Mouse (Mus musculus) cortical plate, adult 2 months (tissue): Measurements from ENCODE around the gene Mfsd5. TPM values are rescaled to one million over a fixed set of nuclear protein-coding genes. Genes with fewer than 3 reads are reported as not detected.

ENCODE experiments used
- H3K27ac ChIP-seq: fragments of 200-500 bp; 2 replicates; pipeline ENCODE4 v1.5.1; 2012; ENCODE audit warnings: low read length, control low read depth, inconsistent platforms; ENCODE audit not compliant: insufficient read depth
- H3K4me1 ChIP-seq: fragments of 200-500 bp; 2 replicates; pipeline ENCODE4 v1.6.1; 2011; ENCODE audit warnings: low read length; ENCODE audit not compliant: control insufficient read depth, insufficient read depth
- H3K4me3 ChIP-seq: fragments of 200-500 bp; 2 replicates; pipeline ENCODE4 v1.5.1; 2011; ENCODE audit warnings: mild to moderate bottlenecking, low read length, control low read depth; ENCODE audit not compliant: insufficient read depth
- CTCF ChIP-seq: fragments of 200-500 bp; IDR thresholded peaks from 2 replicates; pipeline ENCODE4 v1.5.1; 2011; ENCODE audit warnings: mild to moderate bottlenecking, control low read depth, low read length; ENCODE audit not compliant: insufficient read depth; ENCODE audit errors: extremely low read depth
- POLR2A ChIP-seq: fragments of 200-500 bp; IDR thresholded peaks from 2 replicates; pipeline ENCODE4 v1.6.1; 2011; ENCODE audit warnings: mild to moderate bottlenecking, low read length, control low read depth; ENCODE audit not compliant: insufficient read depth; ENCODE audit errors: extremely low read depth
- polyA plus RNA-seq: library from polyadenylated mRNA; depleted of rRNA; stranded (reverse); fragments of >200 nt; gene quantifications from 2 replicates; pipeline ENCODE4 v1.2.3, GENCODE M21; 2012

Gene Mfsd5
- polyA plus RNA-seq, 1 experiment = 55.5 TPM

DNA sequence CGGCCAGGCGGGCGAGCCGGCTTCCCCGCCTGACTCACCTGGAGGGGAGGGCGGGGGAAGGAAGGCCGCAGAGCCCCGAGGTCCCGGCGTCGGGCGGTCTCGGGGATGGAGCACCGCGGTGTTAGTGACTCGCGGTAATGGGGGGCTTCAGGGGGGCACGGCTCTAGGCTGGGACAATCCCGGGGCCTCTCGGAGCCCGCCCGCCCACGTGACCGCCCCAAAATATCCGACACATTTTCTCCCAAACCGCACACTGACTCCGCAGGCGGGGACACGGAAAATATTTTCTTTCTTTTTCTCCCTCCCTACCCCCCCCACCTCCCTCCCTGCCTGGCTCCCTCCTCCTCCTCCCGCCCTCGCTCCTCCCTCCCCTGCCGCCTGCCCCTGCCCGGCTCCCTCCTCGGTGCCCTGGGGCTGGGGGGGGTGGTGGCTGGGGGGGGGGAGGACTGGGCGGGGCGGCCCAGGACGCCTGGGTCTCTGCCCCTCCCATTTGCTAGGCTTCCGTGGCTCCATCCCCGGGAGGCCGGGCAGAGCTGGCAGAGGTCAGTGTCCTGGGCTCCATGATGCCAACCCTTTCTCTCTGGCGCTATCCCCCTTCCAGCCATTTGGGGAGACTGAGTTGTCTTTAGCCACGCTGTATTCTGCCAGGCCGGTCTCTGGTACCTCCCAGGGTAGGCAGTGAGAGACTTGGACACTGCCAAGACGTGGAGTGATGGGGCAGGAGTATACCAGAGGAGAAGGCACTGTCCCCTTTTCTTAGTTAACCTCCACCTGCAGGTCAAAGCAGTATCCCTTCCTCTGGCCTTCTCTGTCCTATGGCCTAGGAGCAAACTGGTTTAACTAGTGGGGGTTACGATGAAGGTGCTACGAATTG is 21.8 kb upstream of the Mfsd5 start, which contains the start of gene Rarg:
Gene Rarg (minus strand): TSS at position 316 of the 874 bp plus-strand sequence.
- Histone ChIP-seq H3K27ac (peak within 1 kb of the TSS; percentile 75), H3K4me3 (peak within 1 kb of the TSS; percentile 65), H3K4me1 (peaks cover 6% of the 10 kb centered on the region)
- TF ChIP-seq POLR2A (no peak), CTCF (no peak)

DNA sequence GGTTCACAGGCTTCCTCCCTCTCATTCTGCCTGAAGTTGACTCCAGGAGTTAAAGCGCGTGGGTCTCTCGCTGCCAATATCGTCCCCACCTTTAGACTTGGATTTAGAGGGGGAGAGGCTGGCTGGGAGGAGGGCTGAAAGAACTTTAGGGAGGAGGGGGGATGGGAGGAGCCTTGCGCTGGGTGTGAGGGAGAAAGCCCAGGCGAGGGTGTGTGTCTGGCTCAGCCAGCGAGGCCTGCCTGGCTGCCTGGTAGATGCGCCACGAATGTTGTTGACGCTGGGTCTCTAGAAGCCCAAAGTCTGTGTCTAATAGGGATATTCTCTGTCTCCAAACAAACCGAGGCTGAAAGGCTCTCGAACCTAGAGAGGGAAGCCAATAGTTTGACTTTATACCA is 21.2 kb upstream of the Mfsd5 start:
- no peak overlapping the region for H3K27ac ChIP-seq
- H3K4me1 ChIP-seq = peaks cover 6% of the 10 kb centered on the region
- peak overlapping the region; percentile 65; the same call in 1 of the 2 replicates for H3K4me3 ChIP-seq
- no peak; the same call in 1 of the 2 replicates for TF ChIP-seq POLR2A
- TF ChIP-seq CTCF = no peak

DNA sequence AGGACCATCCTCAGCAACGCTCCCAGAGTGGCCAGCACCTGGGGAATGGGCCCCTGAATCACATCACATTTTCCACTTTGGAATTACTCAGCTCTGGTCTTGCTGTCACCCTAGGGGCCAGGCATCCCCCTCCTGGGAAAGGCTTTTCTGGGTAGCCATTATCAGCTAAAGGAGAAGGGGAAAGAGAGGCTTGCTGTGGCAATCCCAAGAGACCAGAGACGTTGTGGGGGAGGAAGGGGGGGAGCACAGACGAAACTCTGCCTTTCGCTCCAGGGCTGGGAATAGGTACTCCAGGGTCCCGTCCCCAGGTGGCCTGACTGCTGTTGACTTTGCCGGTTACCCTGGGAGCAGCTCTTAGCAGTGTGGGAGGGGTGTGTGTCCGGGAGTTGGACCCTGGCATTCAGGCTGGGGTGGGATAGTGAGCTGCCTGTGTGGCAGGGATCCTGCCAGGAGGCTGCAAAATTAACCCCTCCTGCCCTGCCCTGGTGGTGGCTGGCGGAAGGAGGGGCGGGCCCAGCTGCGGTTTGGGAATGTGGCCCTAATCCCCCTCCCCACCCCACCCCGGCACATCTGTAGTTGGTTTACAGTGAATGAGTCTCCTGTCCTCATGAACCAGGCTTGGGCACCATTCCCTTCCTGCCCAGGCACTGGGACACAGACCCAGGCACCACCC is 20.5 kb upstream of the Mfsd5 start:
- H3K27ac ChIP-seq = no peak overlapping the region
- TF ChIP-seq CTCF (no peak), POLR2A (no peak)
- no peak overlapping the region for H3K4me3 ChIP-seq
- peaks cover 6% of the 10 kb centered on the region for H3K4me1 ChIP-seq

- Histone ChIP-seq H3K4me1 (peaks cover 4% of the 10 kb centered on the region), H3K27ac (no peak overlapping the region), H3K4me3 (no peak overlapping the region)
- TF ChIP-seq POLR2A = no peak
- no peak for TF ChIP-seq CTCF
Measured at GRCm38 (mm10) chr15:102262582-102262981, 16.7 kb upstream of the Mfsd5 start.

- Histone ChIP-seq H3K27ac (no peak overlapping the region), H3K4me3 (no peak overlapping the region), H3K4me1 (peaks cover 3% of the 10 kb centered on the region; the same call in 1 of the 2 replicates)
- TF ChIP-seq CTCF = no peak
- TF ChIP-seq POLR2A = no peak
Measured at GRCm38 (mm10) chr15:102263037-102263436, 16.2 kb upstream of the Mfsd5 start.

DNA sequence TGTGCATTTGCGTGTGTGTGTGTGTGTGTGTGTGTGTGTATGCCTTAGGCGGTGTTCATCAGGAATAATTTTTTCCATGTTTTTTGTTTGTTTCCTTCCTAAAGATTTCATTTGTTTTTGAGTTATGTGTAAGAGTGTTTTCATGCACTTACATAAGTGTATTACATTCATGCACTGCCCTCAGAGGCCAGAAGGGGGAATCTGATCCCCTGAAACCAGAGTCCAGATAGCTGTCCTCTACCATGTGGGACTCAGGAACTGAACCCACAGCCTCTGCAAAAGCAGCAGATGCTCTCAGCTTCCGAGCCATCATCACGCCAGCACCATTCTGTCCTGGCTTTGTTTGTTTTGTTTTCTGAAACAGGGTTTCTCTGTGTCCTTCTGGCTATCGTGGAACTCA is 13.7 kb upstream of the Mfsd5 start:
- no peaks in the 10 kb centered on the region for H3K4me1 ChIP-seq
- H3K27ac ChIP-seq = no peak overlapping the region
- TF ChIP-seq CTCF (no peak), POLR2A (no peak)
- H3K4me3 ChIP-seq = no peak overlapping the region

DNA sequence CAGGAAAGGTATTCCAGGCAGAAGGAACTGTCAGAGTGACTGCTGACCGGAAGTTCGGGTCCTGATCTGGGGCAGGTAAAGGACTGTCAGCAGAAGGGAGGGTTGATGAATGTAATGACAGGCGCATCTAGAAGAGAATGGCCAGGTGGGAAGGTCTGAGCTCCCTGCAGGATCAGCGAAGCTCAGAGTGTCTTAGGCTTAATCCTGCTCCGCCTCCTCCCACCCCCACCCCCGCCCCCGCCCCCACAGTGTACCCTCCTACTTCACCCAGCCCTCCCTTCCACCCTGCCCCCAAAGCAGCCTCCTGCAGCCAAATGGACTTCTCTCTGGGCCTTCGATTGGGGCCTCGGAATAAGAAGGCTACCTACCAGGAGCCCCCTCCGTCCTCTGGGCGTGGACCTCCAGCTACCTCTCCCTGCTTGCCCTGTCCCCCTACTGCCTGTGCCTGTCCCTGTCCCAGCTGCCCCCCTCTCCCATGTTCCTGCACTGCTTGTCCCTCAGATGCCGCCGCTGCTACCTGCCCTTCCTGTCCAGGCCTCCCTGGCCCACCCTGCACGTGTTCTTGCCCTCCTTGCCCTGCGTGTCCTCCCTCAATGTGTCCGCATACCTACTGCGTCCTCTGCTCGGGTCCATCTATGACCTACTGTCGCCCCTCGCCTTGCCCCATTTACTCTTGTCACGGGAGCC is 8.8 kb upstream of the Mfsd5 start, which contains the start of gene Gm9918:
Gene Gm9918 (plus strand): TSS at position 290 of the 687 bp plus-strand sequence.
- TF ChIP-seq POLR2A = no peak
- no peak for TF ChIP-seq CTCF
- H3K4me3 ChIP-seq = no peak within 1 kb of the TSS
- H3K27ac ChIP-seq = no peak within 1 kb of the TSS
- H3K4me1 ChIP-seq = no peaks in the 10 kb centered on the region

- no peaks in the 10 kb centered on the region for H3K4me1 ChIP-seq
- no peak for TF ChIP-seq POLR2A
- no peak for TF ChIP-seq CTCF
- no peak overlapping the region for H3K4me3 ChIP-seq
- no peak overlapping the region for H3K27ac ChIP-seq
Measured at GRCm38 (mm10) chr15:102271441-102271840, 7.8 kb upstream of the Mfsd5 start.

DNA sequence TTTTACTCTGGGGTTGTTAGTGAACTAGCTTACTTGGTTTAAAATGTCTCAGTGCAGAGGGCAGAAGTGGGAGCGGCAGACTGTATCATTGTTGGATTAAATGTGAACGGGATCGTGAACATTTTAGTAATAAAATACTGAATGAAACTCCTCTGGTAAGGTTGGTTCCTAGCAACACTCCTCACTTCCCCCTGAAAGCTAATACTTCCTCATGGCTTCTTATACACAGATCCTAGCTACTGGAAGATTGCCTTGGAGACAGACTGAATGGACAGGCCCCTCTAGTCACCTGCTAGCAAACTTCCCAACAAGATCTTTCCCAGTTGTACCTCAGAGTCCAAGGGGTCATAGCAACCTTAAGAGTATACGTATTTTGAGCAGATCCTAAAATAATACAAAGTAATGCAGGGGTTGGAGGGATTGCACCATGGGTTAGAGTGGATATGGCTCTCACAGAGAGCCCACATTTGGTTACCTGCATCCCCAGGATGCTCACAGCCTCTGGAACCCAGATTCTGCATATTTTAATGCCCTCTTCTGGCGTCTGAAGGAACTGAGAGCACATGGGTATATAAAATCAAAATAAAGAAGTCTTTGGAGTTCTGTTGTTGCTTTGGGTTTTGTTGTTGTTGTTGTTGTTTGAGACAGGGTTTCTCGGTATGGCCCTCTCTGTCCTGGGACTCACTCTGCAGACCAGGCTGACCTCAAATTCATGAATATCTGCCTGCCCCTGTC is 5.1 kb upstream of the Mfsd5 start:
- H3K4me3 ChIP-seq = no peak overlapping the region
- no peak overlapping the region for H3K27ac ChIP-seq
- H3K4me1 ChIP-seq = no peaks in the 10 kb centered on the region
- TF ChIP-seq CTCF (no peak), POLR2A (no peak)
